Mouse (Mus musculus) myocyte (in vitro differentiated cells): Measurements from ENCODE around the gene Mras. TPM values are rescaled to one million over a fixed set of nuclear protein-coding genes. Genes with fewer than 3 reads are reported as not detected.

Experiments
- H3K27me3 ChIP-seq: one replicate; pipeline ENCODE4 v1.6.1; 2011; ENCODE audit not compliant: control insufficient read depth, insufficient read depth, insufficient read length
- H3K36me3 ChIP-seq: one replicate; pipeline ENCODE4 v1.6.1; 2011; ENCODE audit not compliant: control insufficient read depth, insufficient read depth
- H3K4me2 ChIP-seq: one replicate; pipeline ENCODE4 v1.6.1; 2011; ENCODE audit warnings: low read depth, control low read depth
- H3K4me3 ChIP-seq: one replicate; pipeline ENCODE4 v1.5.1; 2011; ENCODE audit warnings: mild to moderate bottlenecking, control low read depth, moderate library complexity
- H3K79me2 ChIP-seq: one replicate; pipeline ENCODE4 v1.6.1; 2011; ENCODE audit not compliant: control insufficient read depth, insufficient read depth
- H3ac ChIP-seq: one replicate; pipeline ENCODE4 v1.6.1; 2011; ENCODE audit not compliant: control insufficient read depth, insufficient read length
- CEBPB ChIP-seq: IDR thresholded peaks from 2 replicates; pipeline ENCODE4 v1.6.1; 2011; ENCODE audit warnings: mild to moderate bottlenecking, moderate library complexity; ENCODE audit not compliant: poor library complexity, insufficient read depth, severe bottlenecking
- E2F4 ChIP-seq: IDR thresholded peaks from one replicate; pipeline ENCODE4 v1.6.1; 2011; ENCODE audit warnings: mild to moderate bottlenecking, control low read depth, moderate library complexity; ENCODE audit not compliant: insufficient read depth
- MAX ChIP-seq: IDR thresholded peaks from one replicate; pipeline ENCODE4 v1.6.1; 2011; ENCODE audit warnings: low read depth, mild to moderate bottlenecking, control low read depth
- MYOD1 ChIP-seq, 3 experiments: IDR thresholded peaks; one replicate each; pipeline ENCODE4 v1.6.1; 2011; ENCODE audit warnings: control low read depth in 2 of 3, low read depth in 2 of 3, mild to moderate bottlenecking in 2 of 3, moderate library complexity in 1 of 3; ENCODE audit not compliant: insufficient read length in 2 of 3, control insufficient read depth in 1 of 3
- MYOG ChIP-seq, 3 experiments: IDR thresholded peaks; one replicate each; pipeline ENCODE4 v1.6.1; 2011; ENCODE audit warnings: control low read depth in 2 of 3, low read depth in 2 of 3, mild to moderate bottlenecking in 2 of 3; ENCODE audit not compliant: insufficient read length in 2 of 3, control insufficient read depth in 1 of 3, insufficient read depth in 1 of 3
- POLR2A ChIP-seq: IDR thresholded peaks from one replicate; pipeline ENCODE4 v1.6.1; 2011; ENCODE audit warnings: low read depth, mild to moderate bottlenecking, control low read depth, moderate library complexity; ENCODE audit not compliant: insufficient read length
- POLR2AphosphoS2 ChIP-seq: IDR thresholded peaks from one replicate; pipeline ENCODE4 v1.6.1; 2011; ENCODE audit warnings: low read depth, control low read depth; ENCODE audit not compliant: insufficient read length
- REST ChIP-seq: IDR thresholded peaks from one replicate; pipeline ENCODE4 v1.6.1; 2011; ENCODE audit warnings: mild to moderate bottlenecking, control low read depth, moderate library complexity; ENCODE audit not compliant: insufficient read depth, insufficient read length
- SRF ChIP-seq: IDR thresholded peaks from one replicate; pipeline ENCODE4 v1.6.1; 2011; ENCODE audit warnings: low read depth; ENCODE audit not compliant: control insufficient read depth, insufficient read length
- TCF12 ChIP-seq: IDR thresholded peaks from one replicate; pipeline ENCODE4 v1.6.1; 2011; ENCODE audit warnings: mild to moderate bottlenecking, control low read depth; ENCODE audit not compliant: poor library complexity, insufficient read depth, severe bottlenecking
- TCF3 ChIP-seq: IDR thresholded peaks from one replicate; pipeline ENCODE4 v1.6.1; 2011; ENCODE audit warnings: low read depth, control low read depth; ENCODE audit not compliant: insufficient read length
- USF1 ChIP-seq: IDR thresholded peaks from one replicate; pipeline ENCODE4 v1.6.1; 2011; ENCODE audit warnings: low read depth, mild to moderate bottlenecking, control low read depth, moderate library complexity
- polyA plus RNA-seq: library from polyadenylated mRNA; unstranded; fragments of >200 nt; fragmentation: generic; extraction: Trizol; gene quantifications from one replicate; pipeline ENCODE4 v1.2.1, GENCODE M21; 2012; ENCODE audit warnings: missing spikeins

The Mras gene
- polyA plus RNA-seq, 1 experiment, result 18.8 TPM

- H3K36me3 ChIP-seq, result no peaks in the 10 kb centered on the region
- no peaks in the 10 kb centered on the region for H3K79me2 ChIP-seq
- no peak overlapping the region for H3ac ChIP-seq
- no peaks in the 10 kb centered on the region for H3K27me3 ChIP-seq
- no peak for TF ChIP-seq SRF
- TF ChIP-seq MAX, result no peak
- no peak for TF ChIP-seq MYOD1 (IDR thresholded peaks at IDR 0.05; ENCODE audit: control insufficient read depth in 1 of 3, insufficient read length in 2 of 3, low read depth in 2 of 3)
- no peak for TF ChIP-seq TCF12
- TF ChIP-seq REST, result no peak
- no peak for TF ChIP-seq TCF3
- no peak for TF ChIP-seq E2F4
- no peak for TF ChIP-seq CEBPB
- no peak for TF ChIP-seq POLR2A
- TF ChIP-seq POLR2AphosphoS2, result no peak
- no peak for TF ChIP-seq USF1
- TF ChIP-seq MYOG (IDR thresholded peaks at IDR 0.05; ENCODE audit: control insufficient read depth in 1 of 3, insufficient read depth in 1 of 3, insufficient read length in 2 of 3, low read depth in 2 of 3), result no peak
- H3K4me3 ChIP-seq, result no peak overlapping the region
- H3K4me2 ChIP-seq, result no peak overlapping the region
Measured at GRCm38 (mm10) chr9:99401288-99401974, 35.8 kb downstream of the Mras start.

- Histone ChIP-seq H3ac (no peak overlapping the region), H3K36me3 (no peaks in the 10 kb centered on the region), H3K27me3 (no peaks in the 10 kb centered on the region), H3K79me2 (no peaks in the 10 kb centered on the region), H3K4me3 (no peak overlapping the region), H3K4me2 (no peak overlapping the region)
- TF ChIP-seq REST, result no peak
- TF ChIP-seq E2F4, result no peak
- no peak for TF ChIP-seq MAX
- no peak for TF ChIP-seq POLR2AphosphoS2
Measured at GRCm38 (mm10) chr9:99400781-99401180, 36.4 kb downstream of the Mras start.

- no peaks in the 10 kb centered on the region for H3K79me2 ChIP-seq
- H3K4me2 ChIP-seq, result no peak overlapping the region
- H3K27me3 ChIP-seq, result no peaks in the 10 kb centered on the region
- H3ac ChIP-seq, result no peak overlapping the region
- TF ChIP-seq SRF, result no peak
- TF ChIP-seq USF1, result no peak
- TF ChIP-seq MYOD1 (IDR thresholded peaks at IDR 0.05; ENCODE audit: control insufficient read depth in 1 of 3, insufficient read length in 2 of 3, low read depth in 2 of 3), result no peak
- no peak for TF ChIP-seq E2F4
- no peak for TF ChIP-seq MYOG (IDR thresholded peaks at IDR 0.05; ENCODE audit: control insufficient read depth in 1 of 3, insufficient read depth in 1 of 3, insufficient read length in 2 of 3, low read depth in 2 of 3)
- no peak for TF ChIP-seq POLR2A
- TF ChIP-seq POLR2AphosphoS2, result no peak
- TF ChIP-seq CEBPB, result no peak
- TF ChIP-seq REST, result no peak
- TF ChIP-seq TCF12, result no peak
- TF ChIP-seq MAX, result no peak
- no peak for TF ChIP-seq TCF3
- no peak overlapping the region for H3K4me3 ChIP-seq
- no peaks in the 10 kb centered on the region for H3K36me3 ChIP-seq
Measured at GRCm38 (mm10) chr9:99397056-99397815, 39.9 kb downstream of the Mras start.

GRCm38 (mm10) chr9:99394366-99394765, 42.8 kb downstream of the Mras start:
- Histone ChIP-seq H3K4me3 (no peak overlapping the region), H3K79me2 (no peaks in the 10 kb centered on the region), H3K27me3 (no peaks in the 10 kb centered on the region), H3K4me2 (no peak overlapping the region), H3K36me3 (no peaks in the 10 kb centered on the region), H3ac (no peak overlapping the region)
- TF ChIP-seq MAX (no peak), SRF (no peak), USF1 (no peak), MYOD1 (IDR thresholded peaks at IDR 0.05; ENCODE audit: control insufficient read depth in 1 of 3, insufficient read length in 2 of 3, low read depth in 2 of 3) (no peak), REST (no peak), POLR2AphosphoS2 (no peak), CEBPB (no peak), TCF3 (no peak), TCF12 (no peak), MYOG (IDR thresholded peaks at IDR 0.05; ENCODE audit: control insufficient read depth in 1 of 3, insufficient read depth in 1 of 3, insufficient read length in 2 of 3, low read depth in 2 of 3) (no peak), E2F4 (no peak), POLR2A (no peak)

- Histone ChIP-seq H3K36me3 (no peaks in the 10 kb centered on the region), H3ac (no peak overlapping the region), H3K27me3 (no peaks in the 10 kb centered on the region), H3K4me3 (no peak overlapping the region), H3K79me2 (no peaks in the 10 kb centered on the region), H3K4me2 (no peak overlapping the region)
- TF ChIP-seq REST, result no peak
- TF ChIP-seq TCF3, result no peak
- TF ChIP-seq E2F4, result no peak
- no peak for TF ChIP-seq MAX
- TF ChIP-seq MYOG (IDR thresholded peaks at IDR 0.05; ENCODE audit: control insufficient read depth in 1 of 3, insufficient read depth in 1 of 3, insufficient read length in 2 of 3, low read depth in 2 of 3), result no peak
- no peak for TF ChIP-seq USF1
- no peak for TF ChIP-seq CEBPB
- no peak for TF ChIP-seq MYOD1 (IDR thresholded peaks at IDR 0.05; ENCODE audit: control insufficient read depth in 1 of 3, insufficient read length in 2 of 3, low read depth in 2 of 3)
- TF ChIP-seq POLR2AphosphoS2, result no peak
- no peak for TF ChIP-seq POLR2A
- no peak for TF ChIP-seq TCF12
- no peak for TF ChIP-seq SRF
Measured at GRCm38 (mm10) chr9:99393146-99393545, 44.0 kb downstream of the Mras start.
